Mouse (Mus musculus): ENCODE data around the gene Camk1d. TPM values are rescaled to one million over a fixed set of nuclear protein-coding genes. Genes with fewer than 3 reads are reported as not detected.

The Camk1d gene
- polyA plus RNA-seq, 1 experiment from 2014 or later = 0.62 TPM

GRCm38 (mm10) chr2:5646322-5646721 lies 68.0 kb downstream of the Camk1d start:
- Histone ChIP-seq H3K27ac (no peak overlapping the region), H3K27me3 (ENCODE audit: poor library complexity, severe bottlenecking) (no peaks in the 10 kb centered on the region), H3K4me1 (no peaks in the 10 kb centered on the region), H3K36me3 (replicated peaks) (no peaks in the 10 kb centered on the region), H3K9me3 (no peaks in the 10 kb centered on the region), H3K4me3 (no peak overlapping the region)
- WGBS = 87% methylated on average over 5 of the region's 5 CpGs
- DNase-seq (ENCODE audit: extremely low spot score, low spot score) = no peak

GRCm38 (mm10) chr2:5645584-5645983 lies 68.7 kb downstream of the Camk1d start:
- Histone ChIP-seq H3K4me3 (no peak overlapping the region), H3K9me3 (no peaks in the 10 kb centered on the region), H3K27ac (no peak overlapping the region), H3K27me3 (ENCODE audit: poor library complexity, severe bottlenecking) (no peaks in the 10 kb centered on the region), H3K36me3 (replicated peaks) (no peaks in the 10 kb centered on the region), H3K4me1 (no peaks in the 10 kb centered on the region)
- WGBS = 85% methylated on average over 2 of the region's 2 CpGs
- DNase-seq (ENCODE audit: extremely low spot score, low spot score) = no peak

- WGBS = 80% methylated on average over 3 of the region's 3 CpGs
- Histone ChIP-seq H3K4me3 (no peak overlapping the region), H3K4me1 (no peaks in the 10 kb centered on the region), H3K9me3 (no peaks in the 10 kb centered on the region), H3K27me3 (ENCODE audit: poor library complexity, severe bottlenecking) (no peaks in the 10 kb centered on the region), H3K36me3 (replicated peaks) (no peaks in the 10 kb centered on the region), H3K27ac (no peak overlapping the region)
- no peak for DNase-seq (ENCODE audit: extremely low spot score, low spot score)
Observed at GRCm38 (mm10) chr2:5643937-5644336, 70.4 kb downstream of the Camk1d start.

- no peak overlapping the region for H3K27ac ChIP-seq
- no peak overlapping the region for H3K4me3 ChIP-seq
- no peaks in the 10 kb centered on the region for H3K36me3 ChIP-seq (replicated peaks)
- H3K4me1 ChIP-seq = no peaks in the 10 kb centered on the region
- no peaks in the 10 kb centered on the region for H3K9me3 ChIP-seq
- no peak for DNase-seq (ENCODE audit: extremely low spot score, low spot score)
- no peaks in the 10 kb centered on the region for H3K27me3 ChIP-seq (ENCODE audit: poor library complexity, severe bottlenecking)
- 86% methylated on average over 7 of the region's 7 CpGs for WGBS
Observed at GRCm38 (mm10) chr2:5643226-5643625, 71.1 kb downstream of the Camk1d start.

GRCm38 (mm10) chr2:5642624-5643023 lies 71.7 kb downstream of the Camk1d start:
- Histone ChIP-seq H3K4me3 (no peak overlapping the region), H3K27me3 (ENCODE audit: poor library complexity, severe bottlenecking) (no peaks in the 10 kb centered on the region), H3K27ac (no peak overlapping the region), H3K36me3 (replicated peaks) (no peaks in the 10 kb centered on the region), H3K9me3 (no peaks in the 10 kb centered on the region), H3K4me1 (no peaks in the 10 kb centered on the region)
- DNase-seq (ENCODE audit: extremely low spot score, low spot score) = no peak
- 74% methylated on average over 5 of the region's 5 CpGs for WGBS

GRCm38 (mm10) chr2:5641678-5642077 lies 72.6 kb downstream of the Camk1d start:
- WGBS = 85% methylated on average over 5 of the region's 5 CpGs
- Histone ChIP-seq H3K9me3 (no peaks in the 10 kb centered on the region), H3K36me3 (replicated peaks) (no peaks in the 10 kb centered on the region), H3K27ac (no peak overlapping the region), H3K27me3 (ENCODE audit: poor library complexity, severe bottlenecking) (no peaks in the 10 kb centered on the region), H3K4me1 (no peaks in the 10 kb centered on the region), H3K4me3 (no peak overlapping the region)
- DNase-seq (ENCODE audit: extremely low spot score, low spot score) = no peak

- no peak overlapping the region for H3K27ac ChIP-seq
- no peaks in the 10 kb centered on the region for H3K36me3 ChIP-seq (replicated peaks)
- DNase-seq (ENCODE audit: extremely low spot score, low spot score) = no peak
- H3K4me3 ChIP-seq = no peak overlapping the region
- no peaks in the 10 kb centered on the region for H3K27me3 ChIP-seq (ENCODE audit: poor library complexity, severe bottlenecking)
- H3K4me1 ChIP-seq = no peaks in the 10 kb centered on the region
- 92% methylated on average over 5 of the region's 5 CpGs for WGBS
- no peaks in the 10 kb centered on the region for H3K9me3 ChIP-seq
Observed at GRCm38 (mm10) chr2:5640586-5640985, 73.7 kb downstream of the Camk1d start.

- Histone ChIP-seq H3K4me3 (no peak overlapping the region), H3K27ac (no peak overlapping the region), H3K36me3 (replicated peaks) (no peaks in the 10 kb centered on the region), H3K9me3 (no peaks in the 10 kb centered on the region), H3K27me3 (ENCODE audit: poor library complexity, severe bottlenecking) (no peaks in the 10 kb centered on the region), H3K4me1 (no peaks in the 10 kb centered on the region)
- WGBS = 89% methylated on average over 14 of the region's 14 CpGs
- no peak for DNase-seq (ENCODE audit: extremely low spot score, low spot score)
Observed at GRCm38 (mm10) chr2:5636801-5637742, 77.2 kb downstream of the Camk1d start.

- no peaks in the 10 kb centered on the region for H3K27me3 ChIP-seq (ENCODE audit: poor library complexity, severe bottlenecking)
- H3K9me3 ChIP-seq = no peaks in the 10 kb centered on the region
- H3K4me3 ChIP-seq = no peak overlapping the region
- 90% methylated on average over 6 of the region's 6 CpGs for WGBS
- no peak for DNase-seq (ENCODE audit: extremely low spot score, low spot score)
- no peak overlapping the region for H3K27ac ChIP-seq
- H3K36me3 ChIP-seq (replicated peaks) = no peaks in the 10 kb centered on the region
- no peaks in the 10 kb centered on the region for H3K4me1 ChIP-seq
Observed at GRCm38 (mm10) chr2:5632355-5632684, 82.0 kb downstream of the Camk1d start.

- DNase-seq (ENCODE audit: extremely low spot score, low spot score) = no peak
- Histone ChIP-seq H3K9me3 (no peaks in the 10 kb centered on the region), H3K27ac (no peak overlapping the region), H3K4me1 (no peaks in the 10 kb centered on the region), H3K4me3 (no peak overlapping the region), H3K27me3 (ENCODE audit: poor library complexity, severe bottlenecking) (no peaks in the 10 kb centered on the region), H3K36me3 (replicated peaks) (no peaks in the 10 kb centered on the region)
- 90% methylated on average over 11 of the region's 11 CpGs for WGBS
Observed at GRCm38 (mm10) chr2:5631676-5632354, 82.5 kb downstream of the Camk1d start.

- Histone ChIP-seq H3K27me3 (ENCODE audit: poor library complexity, severe bottlenecking) (no peaks in the 10 kb centered on the region), H3K4me1 (no peaks in the 10 kb centered on the region), H3K4me3 (no peak overlapping the region), H3K27ac (no peak overlapping the region), H3K9me3 (no peaks in the 10 kb centered on the region), H3K36me3 (replicated peaks) (no peaks in the 10 kb centered on the region)
- 57% methylated on average over 4 of the region's 4 CpGs for WGBS
- DNase-seq (ENCODE audit: extremely low spot score, low spot score) = no peak
Observed at GRCm38 (mm10) chr2:5630710-5631109, 83.6 kb downstream of the Camk1d start.

- WGBS = 77% methylated on average over 4 of the region's 4 CpGs
- no peak overlapping the region for H3K4me3 ChIP-seq
- no peak for DNase-seq (ENCODE audit: extremely low spot score, low spot score)
- H3K36me3 ChIP-seq (replicated peaks) = no peaks in the 10 kb centered on the region
- no peaks in the 10 kb centered on the region for H3K4me1 ChIP-seq
- H3K27me3 ChIP-seq (ENCODE audit: poor library complexity, severe bottlenecking) = no peaks in the 10 kb centered on the region
- no peaks in the 10 kb centered on the region for H3K9me3 ChIP-seq
- H3K27ac ChIP-seq = no peak overlapping the region
Observed at GRCm38 (mm10) chr2:5624379-5624778, 89.9 kb downstream of the Camk1d start.

- no peaks in the 10 kb centered on the region; the same call in 1 of the 2 replicates for H3K27me3 ChIP-seq (ENCODE audit: poor library complexity, severe bottlenecking)
- no peaks in the 10 kb centered on the region for H3K9me3 ChIP-seq
- H3K4me3 ChIP-seq = no peak overlapping the region
- H3K27ac ChIP-seq = no peak overlapping the region
- 89% methylated on average over 8 of the region's 8 CpGs for WGBS
- H3K4me1 ChIP-seq = peaks cover 16% of the 10 kb centered on the region
- no peak for DNase-seq (ENCODE audit: extremely low spot score, low spot score)
- no peaks in the 10 kb centered on the region for H3K36me3 ChIP-seq (replicated peaks)
Observed at GRCm38 (mm10) chr2:5618361-5618896, 95.9 kb downstream of the Camk1d start.

All from forebrain, embryonic 10.5 days (tissue).